Mouse (Mus musculus) thymus, postnatal 0 days (tissue): ENCODE results near the gene Npff. TPM values are rescaled to one million over a fixed set of nuclear protein-coding genes. Genes with fewer than 3 reads are reported as not detected.
A peak's percentile ranks its signal among the peaks of the same experiment; 100 is the strongest.

Experiments
- DNase-seq: peaks from one replicate; pipeline ENCODE4 v3.0.0-alpha.2; 2015; ENCODE audit warnings: low spot score
- polyA plus RNA-seq: library from polyadenylated mRNA; unstranded; fragments of >200 nt; fragmentation: Nextera tagmentation; extraction: Ambion mirVana; gene quantifications from 2 replicates; pipeline ENCODE4 v1.2.1, GENCODE M21; 2015

The Npff gene
- polyA plus RNA-seq, result 2.1 and 3.9 TPM in 2 replicates

DNA sequence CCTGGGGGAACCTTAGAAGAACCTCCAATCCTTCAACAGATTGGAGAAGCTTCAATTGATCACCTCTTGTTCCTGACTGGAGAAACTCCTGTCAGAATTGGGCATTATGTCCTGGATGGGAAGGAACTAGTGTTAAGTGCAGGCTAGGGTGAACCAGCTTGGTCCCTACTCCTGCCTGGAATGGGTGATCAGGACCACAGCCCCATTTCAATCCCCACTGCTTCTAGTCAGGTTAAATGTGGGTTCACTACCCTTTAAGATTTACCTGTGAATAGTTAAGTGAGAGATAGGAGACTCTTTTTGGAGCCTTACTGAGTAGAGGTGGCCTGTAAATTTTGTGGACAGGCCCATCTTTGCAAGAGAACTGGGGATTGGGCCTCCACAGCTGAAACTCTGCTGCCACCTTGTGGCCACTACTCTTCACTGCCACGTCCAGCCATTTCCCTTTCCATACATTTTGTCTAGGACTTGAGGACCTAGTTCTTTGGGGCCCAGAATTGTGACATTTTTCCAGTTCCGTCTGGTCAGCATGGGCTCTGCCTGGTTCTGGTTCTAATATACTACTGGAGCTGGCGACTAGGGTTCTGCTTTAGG lies at the start of gene Npff:
TSS of gene Npff (minus strand) at position 51 of the 594 bp plus-strand sequence.
- DNase-seq, result peak; percentile 79

GRCm38 (mm10) chr15:102572081-102572480 lies 47.3 kb upstream of the Npff start:
- DNase-seq, result no peak

DNA sequence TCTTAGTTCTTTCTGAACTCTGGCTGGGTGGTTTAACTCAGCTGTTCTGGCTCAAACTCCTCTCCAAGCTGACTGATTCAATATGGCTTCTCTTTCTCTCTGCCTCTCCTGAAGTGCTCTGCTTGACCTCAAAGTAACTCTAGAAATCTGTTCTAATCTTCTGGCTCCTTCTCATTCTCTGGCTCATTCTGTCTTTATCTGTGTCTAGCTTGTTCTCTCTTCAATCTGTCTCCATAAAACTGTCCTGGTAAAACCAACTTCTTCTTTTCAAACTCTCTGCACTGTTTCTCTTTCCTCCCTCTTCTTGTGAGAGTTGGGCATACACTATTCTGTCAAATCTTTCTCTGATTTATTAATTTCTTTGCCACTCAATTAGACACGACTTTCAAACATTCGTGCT lies 43.1 kb upstream of the Npff start:
- no peak for DNase-seq

DNA sequence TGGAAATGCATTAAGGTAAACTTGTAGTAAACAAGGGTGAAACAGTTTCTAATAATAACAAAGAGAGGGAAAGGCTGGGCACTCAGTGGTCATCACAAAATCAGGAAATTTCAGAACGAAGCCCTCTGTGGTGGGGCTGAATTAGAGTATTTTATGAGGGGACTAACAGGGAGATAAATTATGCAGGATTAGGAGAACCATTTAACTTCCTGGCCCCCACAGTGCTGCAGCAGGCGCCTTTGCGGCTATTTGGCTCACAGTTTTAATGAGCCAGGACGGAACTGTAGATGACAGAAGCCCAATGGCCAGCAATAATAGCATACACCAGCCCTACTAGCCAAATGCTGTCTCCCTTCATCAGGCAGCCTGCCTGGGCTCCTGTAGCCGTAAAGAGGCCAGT lies 38.9 kb upstream of the Npff start:
- no peak for DNase-seq

DNA sequence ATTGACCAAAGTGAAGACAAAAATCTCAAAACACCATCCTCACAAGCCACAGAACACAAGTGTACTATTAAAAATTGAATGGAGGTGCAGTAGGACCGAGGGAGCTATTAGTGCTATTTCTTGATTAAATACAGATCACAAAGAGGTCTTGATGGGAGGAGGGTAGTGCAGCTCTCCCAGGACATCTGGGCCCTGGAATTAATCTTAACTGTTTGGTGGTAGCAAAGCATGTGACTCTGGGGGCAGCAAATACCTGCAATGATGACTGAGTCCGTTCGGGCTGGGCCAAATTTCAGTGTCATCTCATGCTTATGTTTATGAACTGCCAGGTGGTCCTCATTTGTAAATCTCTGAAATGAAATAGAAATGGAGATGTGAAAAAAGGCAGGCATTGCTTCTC lies 38.3 kb upstream of the Npff start:
- no peak for DNase-seq

GRCm38 (mm10) chr15:102562491-102562890 lies 37.7 kb upstream of the Npff start:
- DNase-seq, result no peak

DNA sequence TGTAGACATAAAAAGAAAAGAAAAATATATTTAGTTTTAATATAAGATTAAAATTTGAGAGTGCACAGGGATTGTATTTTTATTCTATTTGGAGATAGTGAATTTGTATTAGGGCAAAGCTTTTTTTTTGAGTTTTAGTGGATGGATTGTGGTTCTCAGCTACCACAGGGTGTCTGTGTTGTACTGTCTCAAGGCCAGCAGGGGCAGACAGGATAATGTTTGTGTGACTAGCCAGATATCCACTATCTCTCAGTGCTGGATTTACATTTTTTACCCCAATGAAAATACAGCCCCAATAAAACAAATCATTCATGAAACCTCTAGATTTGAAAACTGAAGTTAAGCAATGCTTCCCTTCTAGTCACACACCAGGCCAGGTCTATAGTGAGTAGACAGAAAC lies 32.8 kb upstream of the Npff start:
- DNase-seq, result no peak

- no peak for DNase-seq
Observed at GRCm38 (mm10) chr15:102555581-102555980, 30.8 kb upstream of the Npff start.

DNA sequence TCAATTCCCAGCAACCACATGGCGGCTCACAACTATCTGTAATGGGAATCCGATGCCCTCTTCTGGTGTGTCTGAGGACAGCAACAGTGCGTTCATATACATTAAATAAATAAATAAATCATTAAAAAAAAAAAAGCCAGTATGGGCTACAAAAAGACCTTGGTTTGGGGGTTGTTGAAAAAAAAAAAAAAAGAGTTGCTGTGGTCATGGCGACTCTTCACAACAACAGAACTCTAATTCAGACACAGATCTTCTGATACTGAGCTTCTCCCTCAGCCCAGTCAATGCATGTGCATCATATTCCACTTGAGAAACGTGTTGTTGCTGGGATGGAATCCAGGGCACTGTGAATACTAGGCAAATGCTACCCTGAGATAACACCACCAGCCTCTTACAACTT lies 27.9 kb upstream of the Npff start:
- no peak for DNase-seq

DNA sequence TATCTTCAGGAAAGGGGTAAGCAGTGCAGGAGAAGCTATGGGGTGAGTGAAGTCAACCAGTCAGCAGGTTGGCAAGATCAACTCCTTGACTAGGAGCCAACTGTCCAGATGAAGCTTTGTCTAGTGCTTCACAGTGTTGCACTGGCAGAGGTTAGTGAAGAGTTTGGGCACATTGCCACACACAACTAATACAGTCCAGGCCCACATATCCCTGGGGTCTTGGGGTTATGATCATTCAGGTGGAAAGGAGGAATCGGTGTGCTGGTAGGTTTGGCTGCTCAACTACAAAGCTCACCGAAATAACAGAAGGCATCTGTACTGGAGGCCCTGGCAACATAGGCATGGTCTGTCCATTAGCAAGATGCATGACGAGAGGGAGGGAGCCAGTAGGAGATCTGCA lies 22.7 kb upstream of the Npff start:
- no peak for DNase-seq

- DNase-seq, result no peak
Observed at GRCm38 (mm10) chr15:102546677-102547427, 22.1 kb upstream of the Npff start.

GRCm38 (mm10) chr15:102546246-102546645 lies 21.5 kb upstream of the Npff start:
- DNase-seq, result no peak

- DNase-seq, result no peak
Observed at GRCm38 (mm10) chr15:102544801-102545200, 20.1 kb upstream of the Npff start.

DNA sequence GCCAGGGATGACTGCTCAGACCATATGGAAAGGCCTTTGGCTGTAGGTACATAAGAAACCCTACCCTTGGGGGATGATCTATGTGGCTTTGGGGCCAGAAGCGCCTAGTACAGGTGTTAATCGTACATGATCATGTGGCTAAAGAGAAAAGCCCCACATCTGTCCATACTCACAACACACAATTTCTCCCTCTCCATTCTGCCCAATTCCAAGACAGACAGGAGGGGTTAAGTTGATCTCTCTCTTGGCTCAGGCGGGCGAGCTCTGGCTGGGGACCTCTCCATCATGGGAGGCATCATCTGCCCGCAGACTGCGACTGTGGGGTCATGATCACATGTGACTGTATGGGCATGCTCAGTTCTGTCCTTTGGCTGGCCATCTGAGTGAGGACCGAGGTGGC lies 9.2 kb upstream of the Npff start:
- DNase-seq, result no peak

GRCm38 (mm10) chr15:102532106-102532900 lies 7.6 kb upstream of the Npff start:
- DNase-seq, result no peak

GRCm38 (mm10) chr15:102531586-102531985 lies 6.8 kb upstream of the Npff start:
- no peak for DNase-seq

DNA sequence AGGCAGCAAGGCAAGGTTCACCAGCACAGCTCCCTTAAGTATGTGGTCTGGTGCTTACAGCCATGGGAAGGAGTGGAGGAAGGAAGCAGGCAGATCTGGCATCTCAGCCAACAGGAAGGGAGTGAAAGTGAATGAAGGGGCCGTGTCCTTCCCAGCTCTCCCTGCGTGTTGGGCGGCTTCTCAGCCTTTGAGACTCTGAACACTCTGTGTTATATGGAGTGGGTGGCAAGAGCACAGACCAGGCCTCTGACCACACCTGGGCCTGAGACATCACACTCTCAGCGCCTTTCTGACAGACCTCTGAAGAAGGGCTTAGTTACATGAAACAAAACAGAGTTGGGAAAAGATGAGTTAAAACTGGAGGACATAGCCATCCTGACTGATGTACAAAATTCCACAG lies 5.8 kb upstream of the Npff start:
- DNase-seq, result no peak

GRCm38 (mm10) chr15:102528396-102528795 lies 3.7 kb upstream of the Npff start:
- DNase-seq, result no peak

DNA sequence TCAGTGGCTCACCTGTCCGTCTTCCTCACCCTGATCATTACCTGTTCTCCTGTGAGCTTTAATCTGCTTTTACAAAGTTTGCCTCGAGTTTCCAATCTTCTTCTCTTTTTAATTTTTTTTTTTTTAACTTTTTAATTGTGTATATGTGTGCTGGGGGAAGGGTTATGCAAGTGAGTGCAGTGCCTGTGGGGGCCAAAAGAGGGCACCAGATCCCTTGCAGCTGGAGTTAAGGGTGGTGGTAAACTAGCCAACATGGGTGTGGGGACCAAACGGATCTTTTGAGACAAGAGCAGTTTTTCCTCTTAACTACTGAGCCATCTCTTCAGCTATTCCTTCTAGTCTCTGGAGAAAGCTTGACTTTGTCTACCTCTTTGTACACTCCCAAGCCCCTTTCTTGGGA lies 3.2 kb upstream of the Npff start:
- DNase-seq, result peak; percentile 32

GRCm38 (mm10) chr15:102526111-102527002 lies 1.6 kb upstream of the Npff start:
- DNase-seq, result peak; percentile 71

- DNase-seq, result no peak
Observed at GRCm38 (mm10) chr15:102521480-102521879, 3.3 kb downstream of the Npff start.
